Mouse (Mus musculus): ENCODE results near the gene Myom1. TPM values are rescaled to one million over a fixed set of nuclear protein-coding genes. Genes with fewer than 3 reads are reported as not detected.

Myom1 gene
- total RNA-seq, 2 experiments from 2014 or later, result 1,078 to 1,194 TPM

- DNase-seq, result peak; percentile 88 to 92
- intact Hi-C loops (cut with DNase I), result no loop called here
Measured at GRCm38 (mm10) chr17:70990403-70991303, 11.8 kb upstream of the Myom1 start.

GRCm38 (mm10) chr17:70991706-70992625, 10.5 kb upstream of the Myom1 start:
- DNase-seq, result no peak
- intact Hi-C loops (cut with DNase I), result no loop called here

GRCm38 (mm10) chr17:70992662-70993061, 9.8 kb upstream of the Myom1 start:
- no peak for DNase-seq
- intact Hi-C loops (cut with DNase I), result no loop called here

GRCm38 (mm10) chr17:70993385-70993807, 9.0 kb upstream of the Myom1 start:
- DNase-seq, result peak in 1 of 2 experiments; percentile 40
- intact Hi-C loops (cut with DNase I), result no loop called here

- peak in 1 of 2 experiments; percentile 30 for DNase-seq
- intact Hi-C loops (cut with DNase I), result no loop called here
Measured at GRCm38 (mm10) chr17:70994671-70995070, 7.8 kb upstream of the Myom1 start.

GRCm38 (mm10) chr17:70995551-70995950, 6.9 kb upstream of the Myom1 start:
- intact Hi-C loops (cut with DNase I), result no loop called here
- no peak for DNase-seq

- intact Hi-C loops (cut with DNase I), result no loop called here
- peak in 1 of 2 experiments; percentile 32 for DNase-seq
Measured at GRCm38 (mm10) chr17:70997836-70998235, 4.6 kb upstream of the Myom1 start.

- intact Hi-C loops (cut with DNase I), result no loop called here
- DNase-seq, result peak in 1 of 2 experiments; percentile 29
Measured at GRCm38 (mm10) chr17:70998400-70998975, 3.9 kb upstream of the Myom1 start.

GRCm38 (mm10) chr17:70999187-70999586, 3.2 kb upstream of the Myom1 start:
- intact Hi-C loops (cut with DNase I), result no loop called here
- DNase-seq, result no peak

- intact Hi-C loops (cut with DNase I), result loop anchor here (5.0 to 10.0 kb wide), 3 partner anchors 182 to 1615 kb away; partner anchors contain the start of genes Lpin2 and Zbtb14
- DNase-seq, result no peak
Measured at GRCm38 (mm10) chr17:71000255-71000654, 2.2 kb upstream of the Myom1 start.

- no peak for DNase-seq
- intact Hi-C loops (cut with DNase I), result loop anchor here (5.0 to 10.0 kb wide), 3 partner anchors 181 to 1616 kb away; partner anchors contain the start of genes Lpin2 and Zbtb14
Measured at GRCm38 (mm10) chr17:71001067-71001466, 1.4 kb upstream of the Myom1 start.

GRCm38 (mm10) chr17:71001699-71002080, 743 bp upstream of the Myom1 start:
- DNase-seq, result peak in 1 of 2 experiments; percentile 61
- intact Hi-C loops (cut with DNase I), result loop anchor here (2.0 to 10.0 kb wide), 5 partner anchors 41 to 1617 kb away; partner anchors contain the start of genes Lpin2 and Zbtb14

GRCm38 (mm10) chr17:71002744-71003094, 286 bp downstream of the Myom1 start, which contains the start of gene Myl12a:
Gene Myl12a (minus strand): TSS chr17:71002878.
- intact Hi-C loops (cut with DNase I), result loop anchor here (2.0 to 10.0 kb wide), 5 partner anchors 40 to 1618 kb away; partner anchors contain the start of genes Lpin2 and Zbtb14
- DNase-seq, result no peak

- intact Hi-C loops (cut with DNase I), result loop anchor here (2.0 to 10.0 kb wide), 5 partner anchors 40 to 1618 kb away; partner anchors contain the start of genes Lpin2 and Zbtb14
- peak in 1 of 2 experiments; percentile 31 for DNase-seq
Measured at GRCm38 (mm10) chr17:71003112-71003511, 679 bp downstream of the Myom1 start.

GRCm38 (mm10) chr17:71003721-71004120, 1.3 kb downstream of the Myom1 start:
- intact Hi-C loops (cut with DNase I), result loop anchor here (2.0 to 10.0 kb wide), 6 partner anchors 15 to 1619 kb away; partner anchors contain the start of genes Lpin2 and Zbtb14
- DNase-seq, result no peak

GRCm38 (mm10) chr17:71004186-71004960, 1.9 kb downstream of the Myom1 start:
- no peak for DNase-seq
- intact Hi-C loops (cut with DNase I), result loop anchor here (2.0 to 10.0 kb wide), 4 partner anchors 14 to 1620 kb away; partner anchors contain the start of genes Lpin2 and Zbtb14

GRCm38 (mm10) chr17:71006976-71007375, 4.5 kb downstream of the Myom1 start:
- intact Hi-C loops (cut with DNase I), result loop anchor here (10.0 kb wide), 1 partner anchor 1622 kb away; the partner anchor contains the start of gene Zbtb14
- no peak for DNase-seq

- no peak for DNase-seq
- intact Hi-C loops (cut with DNase I), result loop anchor here (10.0 kb wide), 1 partner anchor 1624 kb away; the partner anchor contains the start of gene Zbtb14
Measured at GRCm38 (mm10) chr17:71008676-71009075, 6.2 kb downstream of the Myom1 start.

- intact Hi-C loops (cut with DNase I), result loop anchor here (10.0 kb wide), 1 partner anchor 1625 kb away; the partner anchor contains the start of gene Zbtb14
Measured at GRCm38 (mm10) chr17:71009751-71010150, 7.3 kb downstream of the Myom1 start.

More at GRCm38 (mm10) chr17:71009751-71010150, 7.3 kb downstream of the Myom1 start:
- no peak for DNase-seq
